Mouse (Mus musculus): ENCODE data around the gene Bank1.

- TF ChIP-seq CTCF (IDR thresholded peaks at IDR 0.05; ENCODE audit: low read depth, low read length), result no peak
- no peak for TF ChIP-seq GATA1 (IDR thresholded peaks at IDR 0.05; ENCODE audit: borderline replicate concordance, low read length)
- TF ChIP-seq POLR2AphosphoS5 (IDR thresholded peaks at IDR 0.05; ENCODE audit: insufficient replicate concordance, low read depth, low read length), result no peak
- no peak for TF ChIP-seq GATA2 (IDR thresholded peaks at IDR 0.05; ENCODE audit: borderline replicate concordance, low read depth, low read length)
- TF ChIP-seq TAL1 (conservative IDR thresholded peaks at IDR 0.05; ENCODE audit: low read depth, low read length), result no peak
Measured at GRCm38 (mm10) chr3:136165167-136166032, 160.5 kb downstream of the Bank1 start.
